Mouse (Mus musculus) cortical plate, adult 2 months (tissue): ENCODE measurements around the gene Pcsk4. TPM values are rescaled to one million over a fixed set of nuclear protein-coding genes. Genes with fewer than 3 reads are reported as not detected.
A peak's percentile ranks its signal among the peaks of the same experiment; 100 is the strongest.

Experiments used
- H3K27ac ChIP-seq: fragments of 200-500 bp; 2 replicates; pipeline ENCODE4 v1.5.1; 2012; ENCODE audit warnings: low read length, control low read depth, inconsistent platforms; ENCODE audit not compliant: insufficient read depth
- H3K4me1 ChIP-seq: fragments of 200-500 bp; 2 replicates; pipeline ENCODE4 v1.6.1; 2011; ENCODE audit warnings: low read length; ENCODE audit not compliant: control insufficient read depth, insufficient read depth
- H3K4me3 ChIP-seq: fragments of 200-500 bp; 2 replicates; pipeline ENCODE4 v1.5.1; 2011; ENCODE audit warnings: mild to moderate bottlenecking, low read length, control low read depth; ENCODE audit not compliant: insufficient read depth
- CTCF ChIP-seq: fragments of 200-500 bp; IDR thresholded peaks from 2 replicates; pipeline ENCODE4 v1.5.1; 2011; ENCODE audit warnings: mild to moderate bottlenecking, control low read depth, low read length; ENCODE audit not compliant: insufficient read depth; ENCODE audit errors: extremely low read depth
- POLR2A ChIP-seq: fragments of 200-500 bp; IDR thresholded peaks from 2 replicates; pipeline ENCODE4 v1.6.1; 2011; ENCODE audit warnings: mild to moderate bottlenecking, low read length, control low read depth; ENCODE audit not compliant: insufficient read depth; ENCODE audit errors: extremely low read depth
- polyA plus RNA-seq: library from polyadenylated mRNA; depleted of rRNA; stranded (reverse); fragments of >200 nt; gene quantifications from 2 replicates; pipeline ENCODE4 v1.2.3, GENCODE M21; 2012

The Pcsk4 gene
- polyA plus RNA-seq, 1 experiment, result 13.9 TPM

DNA sequence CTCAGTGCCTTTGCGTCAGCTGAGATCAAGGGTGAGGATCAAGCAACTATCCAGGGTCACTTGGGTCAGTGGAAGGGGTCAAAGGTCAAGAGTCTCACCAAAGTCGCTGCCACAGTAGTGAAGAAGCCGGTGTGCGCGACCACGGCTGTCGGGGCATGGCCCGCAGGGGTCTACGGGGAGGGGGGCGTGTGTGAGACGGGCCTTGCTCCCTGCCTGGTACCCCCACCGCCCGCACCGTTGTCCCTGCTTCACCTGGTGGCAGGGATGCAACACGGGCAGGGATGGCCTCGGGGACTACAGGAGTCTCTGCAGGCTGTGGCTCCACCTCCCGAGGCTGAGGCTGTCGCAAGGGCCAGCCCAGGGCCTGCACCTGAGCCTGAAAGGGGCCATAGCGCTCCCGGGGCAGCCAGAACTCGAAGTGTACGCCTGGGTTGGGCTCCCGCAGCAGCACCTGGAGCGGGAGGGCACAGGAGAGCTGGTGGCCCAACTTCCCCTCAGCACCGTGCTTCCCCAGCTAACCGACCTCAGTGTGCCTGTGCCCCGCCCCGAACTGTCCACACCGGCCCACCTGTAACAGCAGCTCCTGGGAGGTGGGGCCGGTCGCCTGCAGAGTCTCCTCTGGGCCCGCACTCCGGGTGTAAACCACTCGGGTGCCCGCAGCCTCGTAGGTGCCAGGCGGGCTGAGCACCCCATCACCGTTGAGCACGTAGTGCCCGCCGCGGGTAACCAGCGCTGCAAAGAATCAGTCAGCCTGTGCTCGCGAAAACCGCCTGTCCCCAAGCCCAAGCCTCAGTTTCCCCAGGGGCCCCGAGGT, 12.4 kb upstream of the Pcsk4 start:
- Histone ChIP-seq H3K27ac (no peak overlapping the region), H3K4me1 (peaks cover 2% of the 10 kb centered on the region; the same call in 1 of the 2 replicates), H3K4me3 (no peak overlapping the region)
- TF ChIP-seq CTCF, result no peak
- no peak for TF ChIP-seq POLR2A

DNA sequence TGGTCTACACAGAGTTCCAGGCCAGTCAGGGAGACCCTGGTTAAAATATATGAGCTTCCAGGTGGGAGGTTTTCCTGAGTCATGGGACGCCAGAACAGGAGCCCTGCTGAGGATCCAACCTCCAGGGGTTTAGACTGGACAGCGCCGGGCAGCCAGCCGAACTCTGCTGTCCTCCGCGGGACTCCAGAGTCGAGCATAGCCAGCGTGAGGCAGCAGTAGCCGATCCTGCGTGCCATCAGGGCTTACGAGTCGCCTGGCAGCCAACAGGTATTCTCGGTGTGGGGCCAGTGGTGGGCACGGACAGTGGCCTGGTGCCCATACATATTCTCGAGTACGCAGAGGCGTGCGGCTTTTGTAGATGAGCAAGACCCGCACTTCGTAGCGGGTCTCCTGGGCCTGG, 11.7 kb upstream of the Pcsk4 start:
- TF ChIP-seq POLR2A (no peak), CTCF (no peak)
- H3K4me3 ChIP-seq, result no peak overlapping the region
- no peak overlapping the region for H3K27ac ChIP-seq
- H3K4me1 ChIP-seq, result peaks cover 2% of the 10 kb centered on the region; the same call in 1 of the 2 replicates

DNA sequence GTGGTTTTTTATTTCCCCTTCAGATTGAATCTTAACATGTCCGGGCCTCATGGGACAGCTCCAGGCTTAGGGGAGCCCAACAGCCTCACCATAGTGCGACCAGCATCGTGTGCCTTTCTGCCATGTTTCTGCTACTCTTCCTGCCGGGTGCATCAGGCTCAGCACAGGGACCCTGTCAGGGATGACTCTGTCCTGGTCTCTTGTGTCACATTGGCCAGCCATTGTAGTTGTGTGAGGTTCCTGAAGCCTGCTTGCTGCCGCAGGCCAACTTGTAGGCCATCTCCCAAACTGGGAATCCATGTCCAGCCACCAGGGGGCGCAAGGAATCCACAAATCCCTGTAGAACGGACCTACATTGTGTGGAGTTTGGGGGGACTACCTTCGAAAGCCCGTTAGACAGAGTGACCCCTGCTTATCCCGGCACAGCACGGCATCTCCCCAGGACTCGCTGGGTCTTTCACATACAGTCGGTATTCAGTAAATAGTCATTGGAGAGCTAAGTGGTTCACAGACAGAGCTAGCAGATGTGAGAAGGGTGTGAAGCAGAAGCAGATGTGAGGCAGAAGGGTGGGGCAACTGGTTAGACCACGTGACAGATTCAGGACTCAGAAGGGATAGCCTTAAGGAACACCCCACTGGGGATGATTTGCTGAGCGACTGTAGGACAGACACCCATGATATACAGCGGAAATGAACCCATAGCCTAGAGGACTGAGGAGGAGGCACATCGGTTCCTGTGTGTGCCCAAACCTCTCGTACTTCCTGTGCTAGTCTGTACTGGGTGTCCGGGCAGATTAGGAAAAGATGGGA, 10.8 kb upstream of the Pcsk4 start:
- TF ChIP-seq CTCF (peak; percentile 90), POLR2A (no peak)
- H3K4me1 ChIP-seq, result peaks cover 2% of the 10 kb centered on the region; the same call in 1 of the 2 replicates
- no peak overlapping the region for H3K27ac ChIP-seq
- H3K4me3 ChIP-seq, result no peak overlapping the region

DNA sequence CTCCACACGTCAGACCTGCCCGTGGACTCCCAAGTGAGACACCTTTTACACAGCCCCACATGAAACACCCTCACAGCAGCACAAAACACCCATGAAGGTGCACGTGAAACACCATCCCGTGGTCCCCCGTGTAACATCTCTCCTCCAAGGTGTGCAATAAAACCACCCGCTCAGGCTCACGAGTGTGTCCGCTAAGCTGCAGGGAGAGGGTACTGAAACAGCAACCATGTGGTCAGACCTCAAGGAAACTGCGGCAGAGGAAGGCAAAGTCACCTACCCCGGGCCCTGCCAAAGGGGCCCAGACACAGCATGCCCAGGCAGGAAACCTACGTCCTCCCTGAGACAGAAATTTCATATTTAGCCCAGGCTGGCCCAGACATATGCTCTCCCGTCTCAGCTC, 7.0 kb upstream of the Pcsk4 start:
- Histone ChIP-seq H3K4me3 (no peak overlapping the region), H3K4me1 (no peaks in the 10 kb centered on the region), H3K27ac (no peak overlapping the region)
- no peak for TF ChIP-seq CTCF
- no peak for TF ChIP-seq POLR2A

DNA sequence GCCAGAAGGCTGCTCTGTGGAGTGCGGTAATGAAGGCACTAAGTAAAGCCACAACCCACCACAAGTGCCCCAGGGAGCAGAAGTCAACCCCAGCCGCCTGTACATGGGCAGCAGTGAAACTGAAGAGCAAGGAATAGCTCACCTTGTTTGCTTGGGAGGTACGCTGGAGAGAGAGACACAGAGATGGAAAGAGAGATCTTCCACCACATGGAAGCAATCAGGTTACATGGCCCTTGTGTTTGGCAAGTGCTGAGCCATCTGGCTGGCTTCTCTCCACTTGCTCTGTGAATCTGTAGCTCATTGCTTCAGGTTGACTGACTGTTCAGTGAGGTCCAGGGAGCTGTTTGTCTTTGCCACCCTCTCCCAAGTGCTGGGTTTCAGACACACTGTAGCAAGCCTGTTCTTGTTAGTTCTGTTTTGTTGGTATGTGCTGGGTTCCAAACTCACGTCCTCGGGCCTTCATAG, 3.3 kb upstream of the Pcsk4 start:
- TF ChIP-seq POLR2A, result no peak
- TF ChIP-seq CTCF, result no peak
- H3K27ac ChIP-seq, result no peak overlapping the region
- H3K4me3 ChIP-seq, result no peak overlapping the region
- H3K4me1 ChIP-seq, result no peaks in the 10 kb centered on the region

DNA sequence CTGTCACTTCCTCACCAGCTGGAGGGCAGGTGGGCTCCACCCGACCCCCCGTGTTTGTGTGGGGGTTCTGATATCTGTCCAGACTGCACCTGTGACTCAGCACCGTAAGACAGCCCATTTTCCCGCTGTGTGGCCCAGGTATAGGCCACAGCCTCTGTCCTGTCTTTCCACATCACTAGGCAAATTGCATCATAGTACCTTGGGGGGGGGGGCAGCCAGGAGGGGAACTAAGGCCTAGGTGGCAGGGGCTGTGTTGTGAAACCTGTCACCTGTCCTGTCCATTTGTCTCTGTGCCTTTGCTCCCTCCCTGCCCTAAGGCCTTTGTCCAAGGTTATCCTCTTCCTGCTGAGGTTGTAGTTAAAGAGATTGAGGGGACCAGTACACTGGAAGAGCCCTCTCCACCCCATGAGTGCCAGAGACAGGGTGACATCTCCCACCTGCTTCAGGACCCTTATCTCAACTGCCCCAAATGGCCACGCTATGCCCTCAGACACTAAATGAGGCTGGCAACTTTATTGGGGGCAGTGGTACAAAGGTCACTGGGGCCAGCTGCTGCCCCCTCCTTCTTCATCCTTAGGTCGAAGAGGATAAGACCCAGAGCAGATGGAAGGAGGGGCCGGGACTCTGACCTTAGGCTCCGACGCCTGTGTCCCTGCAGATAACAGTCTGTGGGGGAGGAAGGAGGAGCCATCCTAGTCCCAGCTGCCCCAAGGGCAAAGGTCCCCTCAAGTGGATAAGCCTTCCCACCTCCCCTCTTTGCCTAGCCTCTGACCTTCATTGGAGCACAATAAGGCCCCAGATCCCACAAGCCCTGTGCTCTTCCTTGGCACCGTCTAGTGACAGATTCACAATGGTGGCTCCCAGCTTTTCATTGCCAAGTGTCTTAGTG, 2.6 kb upstream of the Pcsk4 start:
- Histone ChIP-seq H3K4me3 (no peak overlapping the region), H3K4me1 (no peaks in the 10 kb centered on the region), H3K27ac (no peak overlapping the region)
- TF ChIP-seq CTCF (no peak), POLR2A (no peak)

DNA sequence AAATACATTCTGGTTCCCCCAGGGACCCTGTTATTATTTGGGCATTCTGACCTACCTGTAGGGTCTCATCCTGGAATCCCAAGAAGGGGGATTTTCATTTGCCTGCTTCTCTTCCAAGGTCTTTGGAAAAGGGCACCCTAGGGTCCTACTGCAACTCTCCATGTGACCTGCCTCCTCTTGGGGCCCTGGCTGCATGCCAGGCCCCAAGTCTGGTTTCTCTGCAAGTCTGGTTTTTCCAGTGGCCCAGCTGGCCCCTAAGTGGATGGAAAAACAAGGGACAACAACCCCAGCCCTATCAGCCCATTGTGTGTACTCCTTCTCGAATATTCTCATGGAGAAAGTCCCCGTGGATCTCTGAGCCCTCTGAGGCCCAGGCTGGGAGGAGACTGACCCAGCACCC, 1.6 kb upstream of the Pcsk4 start:
- H3K4me3 ChIP-seq, result no peak overlapping the region
- no peaks in the 10 kb centered on the region for H3K4me1 ChIP-seq
- H3K27ac ChIP-seq, result no peak overlapping the region
- TF ChIP-seq CTCF (no peak), POLR2A (no peak)

DNA sequence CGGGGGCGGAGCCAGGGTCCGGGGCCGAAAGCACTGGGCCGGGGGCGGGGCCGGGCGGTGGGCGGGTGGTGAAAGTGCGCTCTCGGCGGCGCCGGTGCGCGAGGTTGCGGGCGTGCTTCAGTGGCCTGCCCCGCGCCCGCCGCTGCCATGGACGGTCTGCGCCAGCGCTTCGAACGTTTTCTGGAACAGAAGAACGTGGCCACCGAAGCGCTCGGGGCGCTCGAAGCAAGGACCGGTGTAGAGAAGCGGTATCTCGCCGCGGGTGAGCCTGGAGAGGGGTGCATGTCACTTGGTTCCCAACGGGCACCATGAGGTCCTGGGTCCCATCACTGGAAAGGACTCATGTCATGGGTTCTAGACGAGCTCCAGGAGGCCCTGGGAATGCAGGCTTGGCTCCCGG, 786 bp upstream of the Pcsk4 start:
- Histone ChIP-seq H3K4me1 (no peaks in the 10 kb centered on the region), H3K4me3 (peak overlapping the region; percentile 34), H3K27ac (no peak overlapping the region)
- TF ChIP-seq POLR2A (no peak), CTCF (no peak)

DNA sequence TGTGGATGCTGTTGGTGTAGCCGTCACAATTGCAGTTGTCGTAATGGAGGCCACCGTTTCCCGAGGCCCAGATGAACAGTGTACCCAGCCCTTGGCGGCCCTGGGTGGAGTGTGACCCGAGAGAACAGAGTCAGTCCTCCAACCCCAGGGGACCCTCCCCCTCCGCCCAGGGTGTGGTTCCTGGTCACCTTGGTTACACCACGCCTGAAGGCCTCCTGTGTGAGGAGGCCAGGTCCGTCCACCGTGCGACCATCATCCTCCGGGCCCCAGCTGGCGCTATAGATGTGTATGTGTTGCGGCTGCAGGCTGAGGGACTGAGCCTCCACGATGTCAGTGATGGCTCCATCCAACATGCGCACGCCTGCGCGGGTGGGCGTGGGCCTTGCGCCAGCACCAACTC, 4.3 kb downstream of the Pcsk4 start:
- TF ChIP-seq CTCF (no peak), POLR2A (no peak)
- Histone ChIP-seq H3K4me1 (no peaks in the 10 kb centered on the region), H3K27ac (no peak overlapping the region), H3K4me3 (no peak overlapping the region)
